Mouse (Mus musculus) lung, embryonic 14.5 days (tissue): ENCODE data around the gene Ryr3. TPM values are rescaled to one million over a fixed set of nuclear protein-coding genes. Genes with fewer than 3 reads are reported as not detected.
A peak's percentile ranks its signal among the peaks of the same experiment; 100 is the strongest.

Experiments
- ATAC-seq: fragments of 200-750 bp; cut with Nextera tagmentation; 2 replicates; pipeline ENCODE4 v1.8.0; 2017; ENCODE audit warnings: mild to moderate bottlenecking, moderate TSS enrichment, moderate library complexity; ENCODE audit not compliant: insufficient read depth
- DNase-seq: peaks from one replicate; pipeline ENCODE4 v3.0.0-alpha.2; 2015
- H3K27ac ChIP-seq: fragments of 300-500 bp; sonication (generic); 2 replicates; pipeline ENCODE4 v1.5.1; 2014; ENCODE audit warnings: low read depth, mild to moderate bottlenecking, moderate library complexity
- H3K27me3 ChIP-seq: fragments of 300-500 bp; sonication (generic); 2 replicates; pipeline ENCODE4 v1.6.1; 2014; ENCODE audit warnings: low read length, control low read depth; ENCODE audit not compliant: insufficient read depth
- H3K36me3 ChIP-seq: fragments of 300-500 bp; sonication (generic); 2 replicates; pipeline ENCODE4 v1.6.1; 2014; ENCODE audit warnings: control low read depth; ENCODE audit not compliant: insufficient read depth
- H3K4me1 ChIP-seq: fragments of 300-500 bp; sonication (generic); 2 replicates; pipeline ENCODE4 v1.6.1; 2014; ENCODE audit warnings: antibody characterized with exemption, control low read depth; ENCODE audit not compliant: insufficient read depth
- H3K4me2 ChIP-seq: fragments of 300-500 bp; sonication (generic); 2 replicates; pipeline ENCODE4 v1.6.1; 2014; ENCODE audit warnings: mild to moderate bottlenecking
- H3K4me3 ChIP-seq: fragments of 300-500 bp; sonication (generic); 2 replicates; pipeline ENCODE4 v1.5.1; 2014; ENCODE audit warnings: low read depth, low read length
- H3K9ac ChIP-seq: fragments of 300-500 bp; sonication (generic); 2 replicates; pipeline ENCODE4 v1.6.1; 2014
- H3K9me3 ChIP-seq: fragments of 300-500 bp; sonication (generic); 2 replicates; pipeline ENCODE4 v1.6.1; 2016; ENCODE audit warnings: low read depth, low read length, control low read depth
- CTCF ChIP-seq: IDR thresholded peaks from 2 replicates; pipeline ENCODE4 v1.5.1; 2016; ENCODE audit warnings: antibody characterized with exemption, low read depth
- WGBS: fragments of 180-500 bp; shearing (Covaris S2); extraction: QIAGEN DNeasy Blood & Tissue Kit; methylation state at CpG from one replicate; pipeline ENCODE4 v1.1.7; 2014; 5-methylcytosine and 5-hydroxymethylcytosine counted together
- polyA plus RNA-seq: library from polyadenylated mRNA; unstranded; fragments of >200 nt; fragmentation: Nextera tagmentation; extraction: Ambion mirVana; gene quantifications from 2 replicates; pipeline ENCODE4 v1.2.1, GENCODE M21; 2014

Gene Ryr3
- polyA plus RNA-seq, 1 experiment from 2014 or later, result 1.7 TPM

GRCm38 (mm10) chr2:112799351-112799994, 417.4 kb downstream of the Ryr3 start:
- Histone ChIP-seq H3K9me3 (no peaks in the 10 kb centered on the region), H3K4me2 (no peak overlapping the region), H3K27me3 (no peaks in the 10 kb centered on the region), H3K4me3 (no peak overlapping the region), H3K27ac (no peak overlapping the region), H3K36me3 (no peaks in the 10 kb centered on the region), H3K4me1 (no peaks in the 10 kb centered on the region), H3K9ac (no peak overlapping the region)
- 80% methylated on average over 7 of the region's 7 CpGs for WGBS
- ATAC-seq (no peak; the same call in 1 of the 2 replicates), DNase-seq (no peak)
- TF ChIP-seq CTCF, result no peak

- peak; percentile 96 for ATAC-seq
- Histone ChIP-seq H3K4me1 (peaks cover 4% of the 10 kb centered on the region; the same call in 1 of the 2 replicates), H3K36me3 (no peaks in the 10 kb centered on the region), H3K9ac (no peak overlapping the region), H3K27ac (no peak overlapping the region), H3K9me3 (no peaks in the 10 kb centered on the region), H3K27me3 (no peaks in the 10 kb centered on the region), H3K4me2 (no peak overlapping the region), H3K4me3 (no peak overlapping the region)
- TF ChIP-seq CTCF, result no peak
- 16% methylated on average over 2 of the region's 2 CpGs for WGBS
- DNase-seq, result peak; percentile 74
These were observed 435.3 kb downstream of the Ryr3 start for GRCm38 (mm10) chr2:112781631-112782030.

- DNase-seq (peak; percentile 89), ATAC-seq (no peak)
- TF ChIP-seq CTCF, result peak; percentile 84
- Histone ChIP-seq H3K4me2 (no peak overlapping the region), H3K27me3 (no peaks in the 10 kb centered on the region), H3K27ac (no peak overlapping the region), H3K9ac (no peak overlapping the region), H3K4me1 (no peaks in the 10 kb centered on the region), H3K9me3 (no peaks in the 10 kb centered on the region), H3K36me3 (no peaks in the 10 kb centered on the region), H3K4me3 (no peak overlapping the region)
- 16% methylated on average over 6 of the region's 6 CpGs for WGBS
These were observed 442.1 kb downstream of the Ryr3 start for GRCm38 (mm10) chr2:112774762-112775161.

- DNase-seq (no peak), ATAC-seq (no peak)
- H3K36me3 ChIP-seq, result no peaks in the 10 kb centered on the region
- no peaks in the 10 kb centered on the region for H3K9me3 ChIP-seq
- no peak overlapping the region for H3K4me2 ChIP-seq
- no peaks in the 10 kb centered on the region for H3K27me3 ChIP-seq
- no peak overlapping the region for H3K4me3 ChIP-seq
- H3K9ac ChIP-seq, result no peak overlapping the region
- H3K4me1 ChIP-seq, result no peaks in the 10 kb centered on the region
- WGBS, result 61% methylated on average over 5 of the region's 5 CpGs
- peak; percentile 23; the same call in 1 of the 2 replicates for TF ChIP-seq CTCF
- H3K27ac ChIP-seq, result no peak overlapping the region
These were observed 449.2 kb downstream of the Ryr3 start for GRCm38 (mm10) chr2:112767665-112768064.

GRCm38 (mm10) chr2:112765046-112765445, 451.9 kb downstream of the Ryr3 start:
- H3K4me3 ChIP-seq, result no peak overlapping the region
- DNase-seq (peak; percentile 44), ATAC-seq (no peak)
- H3K36me3 ChIP-seq, result no peaks in the 10 kb centered on the region
- H3K9me3 ChIP-seq, result no peaks in the 10 kb centered on the region
- peak; percentile 55 for TF ChIP-seq CTCF
- WGBS, result 35% methylated on average over 5 of the region's 5 CpGs
- no peak overlapping the region for H3K9ac ChIP-seq
- H3K4me2 ChIP-seq, result no peak overlapping the region
- H3K4me1 ChIP-seq, result no peaks in the 10 kb centered on the region
- no peak overlapping the region for H3K27ac ChIP-seq
- H3K27me3 ChIP-seq, result no peaks in the 10 kb centered on the region

GRCm38 (mm10) chr2:112764274-112764673, 452.6 kb downstream of the Ryr3 start:
- Histone ChIP-seq H3K9me3 (no peaks in the 10 kb centered on the region), H3K27me3 (no peaks in the 10 kb centered on the region), H3K27ac (no peak overlapping the region), H3K4me2 (no peak overlapping the region), H3K4me1 (no peaks in the 10 kb centered on the region), H3K9ac (no peak overlapping the region), H3K4me3 (no peak overlapping the region), H3K36me3 (no peaks in the 10 kb centered on the region)
- ATAC-seq (no peak), DNase-seq (no peak)
- 54% methylated on average over 5 of the region's 5 CpGs for WGBS
- TF ChIP-seq CTCF, result no peak

GRCm38 (mm10) chr2:112762006-112762405, 454.9 kb downstream of the Ryr3 start:
- Histone ChIP-seq H3K4me3 (no peak overlapping the region), H3K9me3 (no peaks in the 10 kb centered on the region), H3K36me3 (no peaks in the 10 kb centered on the region), H3K4me1 (no peaks in the 10 kb centered on the region), H3K4me2 (no peak overlapping the region), H3K9ac (no peak overlapping the region), H3K27ac (no peak overlapping the region), H3K27me3 (no peaks in the 10 kb centered on the region)
- DNase-seq (no peak), ATAC-seq (no peak)
- TF ChIP-seq CTCF, result no peak
- 59% methylated on average over 2 of the region's 2 CpGs for WGBS
